Mouse (Mus musculus) bone marrow, adult 2 months (tissue): ENCODE measurements around the gene Map2k2.

ENCODE experiments used
- CTCF ChIP-seq: fragments of 200-500 bp; IDR thresholded peaks from 2 replicates; pipeline ENCODE4 v1.5.1; 2011; ENCODE audit warnings: low read length, control low read depth; ENCODE audit not compliant: control insufficient read depth, insufficient read depth
- POLR2A ChIP-seq: fragments of 200-500 bp; IDR thresholded peaks from 2 replicates; pipeline ENCODE4 v1.6.1; 2011; ENCODE audit warnings: low read depth, mild to moderate bottlenecking, control low read depth, low read length, borderline replicate concordance; ENCODE audit not compliant: control insufficient read depth

- no peak; the same call in 1 of the 2 replicates for TF ChIP-seq POLR2A
- TF ChIP-seq CTCF: no peak
Measured at GRCm38 (mm10) chr10:81059603-81060543, 45.8 kb upstream of the Map2k2 start, which contains the start of gene Sgta.
